Mouse (Mus musculus) gastrocnemius, adult 18-20 months (tissue): ENCODE measurements around the gene 1700102P08Rik. TPM values are rescaled to one million over a fixed set of nuclear protein-coding genes. Genes with fewer than 3 reads are reported as not detected.

ENCODE experiments used
- DNase-seq: peaks from one replicate; pipeline ENCODE4 v3.0.0; 2021; ENCODE audit warnings: low spot score
- long read RNA-seq, 2 experiments: library from polyadenylated mRNA; stranded (forward); transcript quantifications; one replicate each; pipeline ENCODE4 v2.0.0; 2021
- total RNA-seq, 2 experiments: library from RNA; stranded (reverse); gene quantifications; 2 replicates each; pipeline ENCODE4 v1.2.3; 2021

Gene 1700102P08Rik
- 1 to 10 TPM in 1 of 2 experiments, under 1 TPM in 1; 0.85 to 1.4 TPM for total RNA-seq
- long read RNA-seq, experiment 1: 0 reads
- long read RNA-seq, experiment 2: 0 reads

DNA sequence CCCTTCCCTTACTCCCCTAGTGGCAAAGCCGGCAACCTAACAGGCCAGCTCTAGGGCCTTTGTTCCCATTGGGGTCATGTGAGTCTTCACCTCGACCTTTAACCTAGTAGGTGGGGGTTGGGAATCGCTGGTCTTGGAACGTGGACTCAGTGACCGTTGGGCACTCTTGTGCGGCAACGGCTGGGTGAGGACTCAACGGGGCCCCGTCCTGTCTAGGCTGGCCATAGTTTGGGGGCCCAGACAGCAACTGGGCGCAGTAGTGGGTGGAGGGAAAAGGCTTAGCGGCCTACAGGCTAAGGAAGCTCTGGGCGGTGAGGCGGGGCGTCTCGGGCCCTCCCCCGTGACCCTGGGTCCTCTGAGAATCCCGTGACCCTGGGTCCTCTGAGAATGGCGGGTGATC, at the start of gene 1700102P08Rik:
Gene 1700102P08Rik (plus strand): TSS at position 130 of the 400 bp plus-strand sequence.
- DNase-seq: no peak

DNA sequence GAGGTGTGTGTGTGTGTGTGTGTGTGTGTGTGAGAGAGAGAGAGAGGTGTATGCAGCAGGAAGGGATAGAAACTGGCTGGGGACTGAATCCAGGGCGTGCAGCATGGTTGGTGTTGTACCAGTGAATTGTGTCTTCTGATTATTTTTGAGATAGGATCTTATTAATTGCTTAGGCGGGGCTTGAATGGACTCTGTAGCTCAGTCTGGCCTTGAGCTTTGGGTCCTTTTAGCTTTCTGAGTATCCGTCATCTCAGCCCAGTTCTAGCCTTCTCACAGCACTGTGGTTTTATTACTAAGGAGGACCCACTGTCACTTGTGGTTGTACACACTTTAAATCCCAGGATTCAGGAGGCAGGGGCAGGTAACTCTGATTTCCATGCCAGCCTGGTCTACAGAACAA, 49.3 kb upstream of the 1700102P08Rik start:
- DNase-seq: no peak

DNA sequence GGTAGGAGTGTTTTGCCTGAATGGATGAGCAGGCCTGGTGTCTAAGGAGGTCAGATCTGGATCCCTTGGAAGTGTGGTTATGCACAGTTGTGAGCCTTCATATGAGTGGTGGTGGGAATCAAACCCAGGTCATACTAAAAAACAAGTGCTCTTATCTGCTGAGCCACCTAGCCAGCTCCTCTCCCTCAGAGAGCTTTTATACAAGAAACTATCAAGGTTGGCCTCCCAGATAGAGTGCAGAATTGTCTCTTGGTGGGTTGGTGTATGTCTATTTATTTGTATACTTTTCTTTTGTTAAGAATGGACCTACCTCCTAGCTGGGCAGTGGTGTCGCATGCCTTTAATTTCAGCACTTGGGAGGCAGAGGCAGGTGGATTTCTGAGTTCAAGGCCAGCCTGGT, 48.8 kb upstream of the 1700102P08Rik start:
- DNase-seq: no peak

DNA sequence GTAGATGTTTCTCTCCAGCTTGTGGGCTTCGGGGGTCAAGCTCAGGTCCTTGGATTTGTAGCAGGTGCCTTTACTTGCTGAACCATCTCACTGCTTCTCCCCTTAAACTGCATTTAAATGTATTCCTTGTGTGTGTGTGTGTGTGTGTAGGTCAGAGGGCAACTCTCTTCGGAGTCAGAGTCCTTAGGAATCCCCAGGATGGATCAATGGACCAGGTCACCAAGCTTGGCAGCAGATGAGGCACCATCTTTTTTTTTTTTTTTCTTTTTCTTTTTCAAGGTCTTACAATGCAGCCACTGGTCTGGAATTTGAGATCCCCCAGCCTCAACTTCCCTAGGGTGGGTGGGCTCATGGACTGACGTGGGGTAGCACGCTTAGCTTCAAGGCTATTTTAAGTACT, 48.1 kb upstream of the 1700102P08Rik start:
- DNase-seq: no peak

DNA sequence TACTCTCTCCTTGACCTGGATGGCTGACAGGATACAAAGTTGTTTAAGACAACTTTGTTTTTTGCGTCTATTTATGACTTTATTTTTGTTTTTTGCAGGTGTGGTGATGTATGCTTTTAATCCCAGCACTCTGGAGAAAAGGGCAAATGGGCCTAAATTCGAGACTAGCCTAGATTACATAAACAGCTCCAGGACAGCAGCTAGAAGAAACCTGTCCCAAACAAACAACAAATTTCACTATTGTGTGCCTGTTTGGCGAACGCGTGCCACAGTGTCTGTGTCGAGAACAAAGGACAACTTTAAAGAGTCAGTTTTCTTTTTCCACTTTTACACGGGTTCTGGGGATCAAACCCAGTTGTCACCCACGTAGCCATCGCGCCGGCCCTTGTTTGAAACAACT, 45.6 kb upstream of the 1700102P08Rik start:
- DNase-seq: no peak

DNA sequence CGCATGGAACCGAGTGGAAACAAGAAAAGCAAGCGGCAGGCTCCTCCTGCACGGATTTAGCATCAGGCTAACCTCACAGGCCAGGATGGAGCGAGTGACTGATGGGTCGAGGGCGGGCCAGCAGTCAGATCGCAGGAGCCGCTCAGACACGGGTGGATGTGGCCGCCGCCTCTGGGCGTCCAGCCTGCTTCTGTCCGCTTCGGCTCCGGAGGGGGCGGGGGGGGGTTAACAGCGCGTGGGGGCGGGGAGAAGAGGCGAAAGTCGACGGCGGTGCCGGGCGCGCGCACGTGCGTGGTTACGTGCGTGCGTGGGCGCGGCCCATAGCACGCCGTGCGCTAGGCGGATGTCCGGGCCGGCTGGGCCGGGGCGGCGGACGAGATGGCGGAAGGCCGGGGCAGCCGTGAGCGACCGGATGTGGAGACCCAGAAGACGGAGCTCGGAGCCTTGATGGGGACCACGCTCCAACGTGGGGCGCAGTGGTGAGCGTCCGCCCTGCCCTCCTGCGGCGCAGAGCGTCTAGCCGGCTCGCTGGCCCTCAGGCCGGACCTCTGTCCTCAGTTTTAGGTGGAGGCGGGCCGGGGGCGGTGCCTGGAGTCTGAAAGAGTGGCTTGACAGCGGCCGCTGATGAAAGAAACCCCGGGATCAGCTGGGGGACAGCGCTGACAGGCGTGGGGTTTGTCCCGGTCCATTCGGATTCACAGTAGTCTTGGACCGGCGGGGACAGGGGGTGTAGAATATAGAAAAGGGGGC, 44.9 kb upstream of the 1700102P08Rik start, which contains the start of gene Usp4:
Gene Usp4 (plus strand): TSS at position 314 of the 750 bp plus-strand sequence.
- peak; percentile 82 for DNase-seq

DNA sequence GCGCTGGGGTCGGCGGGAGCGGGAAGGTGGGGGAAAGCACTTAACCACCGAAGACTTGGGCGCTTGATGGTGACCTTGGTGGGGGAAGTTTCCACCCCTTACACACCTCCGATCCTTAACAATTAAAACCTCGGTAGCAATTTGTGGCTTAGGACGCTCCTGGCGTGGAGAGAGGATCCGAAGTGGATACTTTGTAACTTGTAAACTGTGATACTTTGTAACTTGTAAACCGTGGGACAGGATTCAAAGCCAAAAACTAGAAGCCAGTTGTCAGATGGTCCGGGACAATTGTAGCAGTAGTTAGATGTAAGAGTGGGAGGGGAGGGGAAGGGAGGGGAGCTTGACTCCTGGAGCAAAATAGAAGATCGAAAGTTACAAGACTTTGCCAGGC, 44.3 kb upstream of the 1700102P08Rik start:
- no peak for DNase-seq

DNA sequence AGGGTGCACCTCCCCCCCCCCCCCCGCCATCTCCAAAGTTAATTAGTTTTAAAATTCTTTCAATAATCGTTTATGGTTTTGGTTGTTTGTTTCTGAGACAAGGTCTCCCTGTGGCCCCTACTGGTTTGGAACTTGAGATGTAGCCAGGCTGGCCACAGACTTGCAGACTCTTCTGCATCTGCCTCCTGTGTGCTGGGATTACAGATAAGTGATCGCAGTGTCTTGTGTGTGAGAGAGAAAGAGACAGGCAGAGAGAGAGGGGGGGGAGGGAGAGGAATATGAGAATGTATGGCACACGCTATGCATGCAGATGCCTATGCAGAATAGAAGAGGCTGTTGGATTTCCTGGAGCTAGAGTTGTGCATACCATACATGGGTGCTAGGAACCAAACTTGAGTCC, 42.9 kb upstream of the 1700102P08Rik start:
- DNase-seq: no peak

DNA sequence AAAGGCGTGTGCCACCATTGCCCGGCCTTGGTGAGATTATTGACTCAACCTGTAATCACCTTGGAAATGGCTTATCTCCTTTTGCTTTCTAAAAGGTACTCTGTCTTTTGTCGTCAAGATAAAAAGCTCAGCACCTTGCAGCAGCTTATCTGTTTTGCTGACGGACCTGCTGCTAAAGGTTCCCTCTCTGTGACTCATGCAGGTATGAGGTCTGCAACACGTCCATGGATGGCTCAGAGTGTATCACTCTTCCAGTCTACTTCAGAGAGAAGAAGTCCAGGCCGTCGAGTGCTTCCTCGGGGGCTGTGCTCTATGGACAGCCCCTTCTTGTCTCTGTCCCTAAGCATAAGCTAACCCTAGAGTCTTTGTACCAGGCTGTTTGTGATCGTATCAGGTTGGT, 14.4 kb upstream of the 1700102P08Rik start:
- DNase-seq: no peak

DNA sequence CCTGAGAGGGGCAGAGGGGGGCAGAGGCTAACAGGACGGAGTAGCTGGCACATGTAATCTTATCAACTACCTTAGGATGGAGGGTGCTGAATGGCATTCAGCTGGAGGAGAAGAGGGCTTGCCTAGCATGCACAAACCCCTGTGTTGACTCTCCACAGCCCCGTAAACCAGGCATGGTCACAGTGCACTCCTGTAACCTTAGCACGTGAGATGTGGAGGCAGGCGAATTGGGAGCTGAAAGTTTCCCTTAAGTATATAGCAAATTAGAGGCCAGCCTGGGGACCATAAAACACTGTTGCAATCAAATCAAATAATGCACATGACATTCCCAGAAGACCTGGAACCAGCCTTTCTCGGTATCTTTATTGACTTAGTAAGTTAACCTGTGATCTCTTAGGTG, 13.9 kb upstream of the 1700102P08Rik start:
- DNase-seq: no peak

DNA sequence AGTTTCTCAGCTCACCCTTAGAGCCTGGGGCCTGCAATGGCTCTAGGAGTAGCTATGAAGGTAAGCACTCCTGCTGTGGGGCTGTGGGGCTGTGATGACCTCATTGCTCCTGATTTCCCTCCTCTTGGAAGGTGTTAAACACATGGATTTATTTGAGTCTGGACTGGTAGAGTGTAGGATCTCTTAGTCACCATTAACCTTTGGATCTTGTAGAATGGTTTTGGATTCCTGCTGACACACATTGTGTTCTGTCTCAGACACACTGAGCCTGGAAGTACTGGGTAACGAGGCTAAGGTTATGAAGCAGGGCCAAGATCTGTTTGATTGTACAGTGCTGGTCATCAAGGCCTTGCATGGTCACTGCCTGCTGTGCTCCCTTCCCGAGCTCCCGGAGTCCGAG, 13.3 kb upstream of the 1700102P08Rik start:
- DNase-seq: no peak

DNA sequence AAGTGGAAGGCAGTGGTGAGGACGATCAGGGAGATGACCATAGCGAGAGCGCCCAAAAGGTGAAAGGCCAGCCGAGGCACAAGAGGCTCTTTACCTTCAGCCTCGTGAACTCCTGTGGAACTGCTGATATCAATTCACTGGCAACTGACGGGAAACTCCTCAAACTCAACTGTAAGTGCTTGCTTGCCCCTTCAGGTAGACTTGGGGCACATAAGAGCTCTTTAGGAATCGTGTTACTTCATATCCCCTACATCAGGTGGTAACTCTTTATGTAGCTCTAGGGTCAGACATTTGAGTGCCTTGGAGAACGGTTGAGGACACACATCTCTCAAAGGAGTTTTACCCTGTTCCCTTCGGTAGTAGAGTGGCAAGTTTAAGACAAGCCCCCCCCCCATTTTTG, 11.2 kb upstream of the 1700102P08Rik start:
- DNase-seq: no peak

DNA sequence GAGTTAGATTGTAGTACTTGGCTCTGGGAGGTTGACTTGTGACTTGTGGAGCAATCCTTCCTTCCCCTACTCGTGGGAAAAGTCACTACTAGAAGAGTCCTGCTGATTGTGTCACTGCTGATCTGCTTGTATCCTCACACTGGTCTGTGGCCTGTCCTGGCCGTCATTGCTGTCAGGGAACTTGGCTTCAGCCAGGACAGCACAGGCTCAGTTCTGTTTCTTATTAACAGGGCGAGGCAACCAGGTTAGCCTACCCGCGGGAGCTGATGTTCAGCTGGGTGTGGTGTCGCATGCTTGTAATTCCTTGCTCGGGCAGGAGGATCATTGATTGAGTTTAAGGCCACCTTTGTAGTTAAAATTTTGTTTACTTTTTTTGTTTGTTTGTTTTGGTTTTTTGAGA, 7.6 kb upstream of the 1700102P08Rik start:
- DNase-seq: no peak

DNA sequence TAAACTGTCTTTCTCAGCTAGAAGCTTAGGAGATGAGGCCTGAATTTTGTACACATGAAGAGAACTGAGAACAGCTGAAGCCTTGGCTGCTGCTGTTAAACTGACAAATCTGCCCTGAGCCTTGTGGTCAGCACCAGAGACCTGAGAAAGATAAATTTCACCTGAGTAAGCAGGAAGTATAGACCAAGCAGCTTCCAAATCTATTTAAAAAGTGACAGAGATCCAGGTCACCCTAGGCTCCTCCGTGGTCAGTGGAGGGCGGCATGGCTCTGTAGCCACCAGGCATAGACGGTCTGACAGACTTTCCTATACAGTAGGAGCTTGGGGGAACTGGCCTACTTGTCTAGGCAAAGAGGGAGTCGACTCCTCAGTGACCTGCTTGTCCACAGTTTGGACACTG, 5.8 kb upstream of the 1700102P08Rik start:
- DNase-seq: peak; percentile 60

DNA sequence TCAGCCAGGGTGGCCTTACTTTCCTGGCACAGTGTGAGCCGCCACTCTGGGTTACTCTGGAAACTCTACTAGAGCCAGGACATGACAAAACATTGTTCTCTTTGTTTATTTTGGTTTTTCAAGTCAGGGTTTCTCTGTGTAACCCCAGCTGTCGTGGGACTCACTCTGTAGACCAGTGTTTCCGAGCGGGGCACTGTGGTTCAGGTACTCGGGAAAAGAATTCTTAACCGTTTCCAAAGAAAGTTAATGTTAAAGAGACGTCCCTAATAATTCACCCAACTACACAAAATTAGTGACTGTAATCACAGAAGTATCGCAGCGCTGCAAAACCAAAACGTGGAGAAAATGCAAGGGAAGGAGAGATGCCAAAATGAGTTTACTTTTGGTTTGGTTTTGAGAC, 4.0 kb upstream of the 1700102P08Rik start:
- no peak for DNase-seq

DNA sequence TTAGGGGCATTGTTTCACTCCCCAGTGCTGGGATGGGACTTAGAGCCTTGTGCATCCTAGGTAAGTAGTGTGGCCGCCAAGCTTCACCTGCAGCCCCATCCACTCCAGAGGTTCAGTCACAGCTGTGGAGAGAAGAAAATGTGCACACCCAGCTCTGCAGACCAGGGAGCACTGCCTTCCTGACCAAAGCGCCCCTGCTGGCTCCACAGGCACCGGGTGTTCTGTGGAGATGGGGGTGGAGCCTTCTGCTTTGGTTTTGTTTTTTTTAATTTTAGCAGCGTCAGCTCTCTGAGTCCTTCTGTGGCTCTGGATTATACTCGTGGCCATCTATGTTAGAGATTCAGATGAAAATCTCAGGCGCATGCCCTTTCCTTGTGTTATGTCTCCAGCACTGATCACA, 3.4 kb upstream of the 1700102P08Rik start:
- DNase-seq: no peak

DNA sequence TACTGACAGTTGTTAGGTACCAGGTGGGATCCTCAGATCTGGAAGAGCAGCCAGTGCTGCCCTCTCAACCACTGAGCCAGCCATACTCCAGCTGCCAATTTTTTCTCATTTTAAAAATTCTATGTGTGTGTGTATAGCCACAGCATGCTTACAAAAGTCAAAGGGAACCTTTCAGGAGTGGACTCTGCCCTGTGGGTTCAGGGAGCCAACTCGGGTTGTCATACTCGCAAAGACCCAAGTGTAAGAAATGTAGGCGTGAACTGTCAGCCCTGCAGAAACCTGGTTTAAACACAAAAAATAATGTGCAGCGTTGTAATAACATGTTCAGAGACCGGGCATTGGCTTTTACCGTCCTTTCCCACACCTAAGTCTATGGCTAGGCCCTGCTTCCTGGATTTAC, 1.6 kb downstream of the 1700102P08Rik start:
- no peak for DNase-seq

DNA sequence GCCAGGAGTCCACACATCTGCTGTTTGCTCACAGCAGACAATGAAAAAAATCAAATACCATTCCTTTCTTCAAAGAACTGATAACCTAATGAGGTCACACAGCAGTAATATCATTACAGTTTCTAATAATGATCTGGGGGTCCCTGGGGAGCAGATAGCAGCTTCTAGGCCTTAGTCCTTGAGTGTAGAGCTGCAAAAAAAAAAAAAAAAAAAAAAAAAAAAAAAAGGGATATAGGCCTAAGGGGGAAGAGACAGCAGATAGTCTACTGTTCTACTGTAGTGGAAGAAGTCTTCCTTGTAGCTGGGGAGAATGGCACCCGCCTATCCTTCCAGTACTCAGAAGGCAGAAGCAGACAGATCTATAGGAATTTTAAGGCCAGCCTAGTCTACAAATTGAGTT, 2.8 kb downstream of the 1700102P08Rik start:
- DNase-seq: no peak

DNA sequence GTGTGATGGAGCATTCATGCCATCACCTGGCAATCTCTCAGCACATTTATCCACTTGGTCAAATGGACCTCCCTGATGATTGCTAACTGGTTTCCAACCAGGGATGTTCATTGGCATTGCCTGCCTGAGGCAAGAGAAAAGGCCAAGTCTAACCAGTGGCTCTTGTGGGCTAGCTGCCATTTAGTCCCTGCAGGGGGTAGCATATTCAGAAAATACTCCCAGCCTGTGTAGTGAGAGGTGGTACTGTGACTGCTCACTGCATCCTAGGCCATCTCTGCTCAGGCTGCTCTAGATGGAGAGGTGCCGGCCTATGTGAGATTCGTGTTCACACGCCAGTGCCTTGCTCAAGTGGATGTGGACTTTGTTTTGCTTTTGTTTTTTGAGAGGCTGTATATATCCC, 5.7 kb downstream of the 1700102P08Rik start:
- no peak for DNase-seq

DNA sequence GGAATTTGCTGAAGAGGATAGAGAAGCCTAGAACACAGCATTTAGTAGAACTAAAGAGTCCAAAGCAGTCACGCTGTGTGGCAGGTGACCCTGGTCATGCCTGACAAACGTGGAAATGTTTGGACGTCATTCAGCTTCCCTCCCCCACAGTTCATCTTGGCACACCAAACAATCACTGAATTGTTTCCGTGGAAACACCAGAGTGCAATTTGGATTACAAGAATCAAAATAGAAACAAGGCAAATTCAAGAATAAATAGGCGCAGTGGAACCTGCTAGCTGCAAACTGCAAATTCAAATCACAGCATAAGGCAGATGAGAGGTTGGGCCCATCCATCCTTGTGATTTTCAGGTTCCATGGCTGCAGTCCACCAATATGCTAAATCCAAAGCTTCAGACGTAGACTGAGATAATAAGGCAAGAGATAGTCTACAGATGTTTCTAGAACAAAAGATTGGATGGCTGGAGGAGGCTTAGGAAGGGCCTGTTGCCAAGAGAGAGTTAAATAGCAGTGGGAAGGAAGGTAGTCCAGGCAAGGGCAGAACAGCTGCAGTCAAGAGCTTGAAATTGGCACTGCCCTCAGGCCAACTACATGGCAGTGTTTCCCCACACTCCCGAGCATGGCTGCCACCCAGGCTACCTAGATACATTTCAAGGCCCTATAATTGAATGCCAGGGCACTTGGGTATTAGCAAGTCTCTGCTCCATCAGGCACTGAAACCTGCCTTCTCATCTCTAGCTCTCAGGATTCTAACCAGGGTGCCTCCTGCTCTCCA, 8.8 kb downstream of the 1700102P08Rik start:
- DNase-seq: peak; percentile 70

DNA sequence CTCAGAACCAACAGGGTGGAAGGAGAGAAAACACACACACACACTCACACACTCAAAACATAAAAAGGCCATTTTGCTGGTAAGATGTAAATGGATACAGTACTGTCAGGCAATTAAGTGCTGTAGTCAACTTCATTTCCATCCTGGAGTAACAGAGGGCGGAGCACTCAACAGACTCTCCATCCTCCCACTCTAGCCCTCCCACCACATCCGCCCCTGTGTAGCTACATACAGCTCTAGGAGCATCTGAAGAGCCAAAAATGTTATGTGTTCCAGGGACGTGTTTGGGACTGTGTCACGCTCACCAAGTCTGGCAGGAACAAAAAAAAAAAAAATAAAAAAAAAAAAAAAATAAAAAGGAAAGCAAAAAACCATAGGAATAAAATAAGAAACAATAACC, 10.5 kb downstream of the 1700102P08Rik start:
- DNase-seq: no peak

DNA sequence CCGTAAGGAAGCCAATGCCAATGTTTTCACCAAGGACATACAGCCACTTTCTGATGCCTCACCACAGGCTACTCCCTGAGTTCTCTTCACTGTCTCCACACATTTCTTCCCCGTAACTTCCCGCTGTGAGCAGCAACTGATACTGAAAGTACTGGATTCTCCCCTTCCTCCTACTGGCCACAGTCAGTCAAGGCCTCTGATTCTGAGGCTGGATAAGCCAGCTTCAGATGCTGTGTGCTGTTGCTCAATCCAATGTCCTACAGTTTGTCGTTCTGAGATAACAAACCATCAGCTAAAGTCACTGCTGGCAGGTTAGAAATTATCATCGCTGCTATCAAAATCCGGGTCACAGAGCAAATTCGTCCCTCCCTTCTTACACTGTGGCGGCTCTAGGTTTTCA, 11.8 kb downstream of the 1700102P08Rik start:
- no peak for DNase-seq

DNA sequence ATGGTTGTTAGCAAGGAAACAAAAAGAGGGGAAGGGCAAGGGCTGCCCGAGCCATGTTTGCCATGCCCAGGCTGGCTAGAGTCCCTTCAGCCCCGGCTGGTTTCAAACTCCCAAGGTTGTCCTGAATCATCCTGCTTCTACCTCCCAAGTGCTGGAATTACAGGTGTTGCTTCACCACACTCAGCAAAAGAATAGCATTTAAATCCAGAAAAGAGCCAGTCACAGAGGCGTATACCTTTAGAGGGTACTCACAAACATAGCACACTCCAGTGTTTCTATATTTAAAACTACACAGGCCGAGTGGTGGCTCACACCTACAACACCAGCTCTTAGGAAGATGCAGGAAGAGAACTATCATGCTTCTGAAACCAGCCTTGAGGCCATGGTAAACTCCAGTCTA, 16.9 kb downstream of the 1700102P08Rik start:
- DNase-seq: no peak
